Comparison of ENCODE assay signal across 8 mouse cellular contexts in genomic region chr7:68748761-68749635, GRCm38 (mm10). TPM values are rescaled to one million over a fixed set of nuclear protein-coding genes. Genes with fewer than 3 reads are reported as not detected.
DNase-seq lines count a peak whose midpoint lies in the region; ATAC-seq and TF ChIP-seq lines count a peak whose summit lies in the region.

Gene Arrdc4, minus strand, starts transcription at chr7:68749241.

- peak within 1 kb of the TSS; percentile 80 for H3K9ac ChIP-seq in lung, embryonic 15.5 days

- POLR2A ChIA-PET in Patski (lab: Charles Lee): no interaction called here

- ATAC-seq in Patski: peak; percentile 100
- ATAC-seq in lung, embryonic 15.5 days (ENCODE audit: borderline replicate concordance, extremely low read depth, low FRiP score, low TSS enrichment): peak; percentile 100

- peak; percentile 17; the same call in 1 of the 2 replicates for TF ChIP-seq POLR2A in thymus, adult 2 months (IDR thresholded peaks at IDR 0.05; ENCODE audit: control insufficient read depth, extremely low read depth, insufficient read depth, low read length, poor library complexity)

- CTCF ChIA-PET in Patski (lab: Charles Lee): interaction anchor here (0.9 to 1.3 kb wide), 6 partner anchors 20 to 96 kb away, joined by 3 to 5 read pairs (median 3); no protein-coding TSS in a partner anchor

- H3K4me3 ChIP-seq in hindbrain, embryonic 10.5 days: peak within 1 kb of the TSS; percentile 84
- peak within 1 kb of the TSS; percentile 73 for H3K4me3 ChIP-seq in lung, embryonic 15.5 days
- peak within 1 kb of the TSS; percentile 50 for H3K4me3 ChIP-seq in thymus, adult 2 months (ENCODE audit: control insufficient read depth, insufficient read depth, low read length)

- WGBS in hindbrain, embryonic 10.5 days: under 1% methylated on average over 54 of the region's 54 CpGs
- under 1% methylated on average over 54 of the region's 54 CpGs for WGBS in lung, embryonic 15.5 days
- under 1% methylated on average over 54 of the region's 54 CpGs for WGBS in thymus, adult 2 months

- peaks cover 33% of the 10 kb centered on the region for H3K4me1 ChIP-seq in hindbrain, embryonic 10.5 days (replicated peaks)
- peaks cover 25% of the 10 kb centered on the region for H3K4me1 ChIP-seq in lung, embryonic 15.5 days
- H3K4me1 ChIP-seq in thymus, adult 2 months (replicated peaks; ENCODE audit: control insufficient read depth, insufficient read depth, low read length): 0 out of 2 replicates have a peak, but pooled peaks cover 9% of the 10 kb centered on the region

- H3K9me3 ChIP-seq in hindbrain, embryonic 10.5 days: no peaks in the 10 kb centered on the region
- H3K9me3 ChIP-seq in lung, embryonic 15.5 days: no peaks in the 10 kb centered on the region

- peak within 1 kb of the TSS; percentile 89 for H3K27ac ChIP-seq in hindbrain, embryonic 10.5 days
- peak within 1 kb of the TSS; percentile 73 for H3K27ac ChIP-seq in lung, embryonic 15.5 days
- H3K27ac ChIP-seq in thymus, adult 2 months (ENCODE audit: control insufficient read depth, insufficient read depth, low read length): no peak within 1 kb of the TSS

- peaks cover 4% of the 10 kb centered on the region for H3K27me3 ChIP-seq in Patski
- H3K27me3 ChIP-seq in hindbrain, embryonic 10.5 days (ENCODE audit: insufficient read depth, poor library complexity, severe bottlenecking): no peaks in the 10 kb centered on the region
- no peaks in the 10 kb centered on the region for H3K27me3 ChIP-seq in lung, embryonic 15.5 days
- H3K27me3 ChIP-seq in thymus, adult 2 months (ENCODE audit: control insufficient read depth, insufficient read depth, low read length): no peaks in the 10 kb centered on the region

- H3K36me3 ChIP-seq in hindbrain, embryonic 10.5 days: peaks cover 10% of the 10 kb centered on the region
- H3K36me3 ChIP-seq in lung, embryonic 15.5 days: peaks cover 10% of the 10 kb centered on the region
- H3K36me3 ChIP-seq in thymus, adult 2 months (ENCODE audit: control insufficient read depth, insufficient read depth, low read length): no peaks in the 10 kb centered on the region

- TF ChIP-seq CTCF in Patski (IDR thresholded peaks at IDR 0.05): no peak
- TF ChIP-seq CTCF in thymus, adult 2 months (IDR thresholded peaks at IDR 0.05; ENCODE audit: borderline replicate concordance, control insufficient read depth, extremely low read depth, insufficient read depth, low read length, poor library complexity): no peak

- H3K4me2 ChIP-seq in lung, embryonic 15.5 days: peak within 1 kb of the TSS; percentile 94

- DNase-seq in Patski (ENCODE audit: low read depth, low spot score): peak; percentile 89
- peak; percentile 97 for DNase-seq in cerebellum, postnatal 10 days
- DNase-seq in frontal cortex, adult 2 months (ENCODE audit: extremely low spot score in 1 of 2, low spot score in 1 of 2): peak; percentile 99
- DNase-seq in hindbrain, embryonic 10.5 days (ENCODE audit: low spot score): peak; percentile 99
- peak; percentile 99 for DNase-seq in layer of hippocampus, adult 9-10 months (ENCODE audit: low spot score)
- peak; percentile 100 for DNase-seq in ovary, adult 18-20 months (ENCODE audit: low spot score)
- DNase-seq in thymus, adult 2 months: peak; percentile 88

- in situ Hi-C loops in Patski (cut with MboI; ENCODE audit: low pct_unique_long_range_greater_than_20kb): no loop called here

RNA-seq across cellular contexts. Expression of gene Arrdc4, which starts in this region (rescaled TPM):
- polyA plus RNA-seq in Patski (2021): 11.6 TPM
- polyA plus RNA-seq in frontal cortex, adult 2 months (2012; rRNA removed): 6.1 and 6.4 TPM in 2 replicates
- polyA plus RNA-seq in hindbrain, embryonic 10.5 days (2016; fragmentation: Nextera tagmentation; extraction: Ambion mirVana): 19.7 and 21.3 TPM in 2 replicates
- polyA plus RNA-seq in lung, embryonic 15.5 days (2015; fragmentation: Nextera tagmentation; extraction: Ambion mirVana): 16.9 and 18.4 TPM in 2 replicates
- 5.2 and 7.2 TPM in 2 replicates for polyA plus RNA-seq in thymus, adult 2 months (2012; rRNA removed)
